Mouse (Mus musculus) limb, embryonic 13.5 days (tissue): Measurements from ENCODE around the gene Cdc73. TPM values are rescaled to one million over a fixed set of nuclear protein-coding genes. Genes with fewer than 3 reads are reported as not detected.

Experiments used
- ATAC-seq: fragments of 200-750 bp; cut with Nextera tagmentation; 2 replicates; pipeline ENCODE4 v1.8.0; 2017; ENCODE audit warnings: low read depth, moderate number of reproducible peaks, moderate TSS enrichment; ENCODE audit not compliant: low FRiP score
- H3K27ac ChIP-seq: fragments of 300-500 bp; sonication (generic); 2 replicates; pipeline ENCODE4 v1.5.1; 2015; ENCODE audit warnings: inconsistent platforms, mild to moderate bottlenecking, moderate library complexity
- H3K27me3 ChIP-seq: fragments of 300-500 bp; sonication (generic); 2 replicates; pipeline ENCODE4 v1.6.1; 2015; ENCODE audit warnings: mild to moderate bottlenecking, inconsistent platforms
- H3K36me3 ChIP-seq: fragments of 300-500 bp; sonication (generic); 2 replicates; pipeline ENCODE4 v1.6.1; 2015; ENCODE audit warnings: inconsistent platforms, mild to moderate bottlenecking, moderate library complexity
- H3K4me1 ChIP-seq: fragments of 300-500 bp; sonication (generic); 2 replicates; pipeline ENCODE4 v1.6.1; 2015; ENCODE audit warnings: inconsistent platforms
- H3K4me2 ChIP-seq: fragments of 300-500 bp; sonication (generic); replicated peaks from 2 replicates; pipeline ENCODE4 v1.6.1; 2015; ENCODE audit warnings: inconsistent platforms, mild to moderate bottlenecking, moderate library complexity
- H3K4me3 ChIP-seq: fragments of 300-500 bp; sonication (generic); 2 replicates; pipeline ENCODE4 v1.5.1; 2015; ENCODE audit warnings: moderate library complexity, mild to moderate bottlenecking, inconsistent platforms
- H3K9ac ChIP-seq: fragments of 300-500 bp; sonication (generic); 2 replicates; pipeline ENCODE4 v1.6.1; 2015; ENCODE audit warnings: mild to moderate bottlenecking, inconsistent platforms
- H3K9me3 ChIP-seq: fragments of 300-500 bp; sonication (generic); 2 replicates; pipeline ENCODE4 v1.6.1; 2016; ENCODE audit warnings: inconsistent platforms
- WGBS: fragments of 180-500 bp; shearing (Covaris S2); methylation state at CpG from one replicate; pipeline ENCODE4 v1.1.7; 2015; 5-methylcytosine and 5-hydroxymethylcytosine counted together
- polyA plus RNA-seq: library from polyadenylated mRNA; unstranded; fragments of >200 nt; fragmentation: Nextera tagmentation; extraction: Ambion mirVana; gene quantifications from 2 replicates; pipeline ENCODE4 v1.2.1, GENCODE M21; 2015

Gene Cdc73
- 25.5 and 27.3 TPM in 2 replicates for polyA plus RNA-seq

DNA sequence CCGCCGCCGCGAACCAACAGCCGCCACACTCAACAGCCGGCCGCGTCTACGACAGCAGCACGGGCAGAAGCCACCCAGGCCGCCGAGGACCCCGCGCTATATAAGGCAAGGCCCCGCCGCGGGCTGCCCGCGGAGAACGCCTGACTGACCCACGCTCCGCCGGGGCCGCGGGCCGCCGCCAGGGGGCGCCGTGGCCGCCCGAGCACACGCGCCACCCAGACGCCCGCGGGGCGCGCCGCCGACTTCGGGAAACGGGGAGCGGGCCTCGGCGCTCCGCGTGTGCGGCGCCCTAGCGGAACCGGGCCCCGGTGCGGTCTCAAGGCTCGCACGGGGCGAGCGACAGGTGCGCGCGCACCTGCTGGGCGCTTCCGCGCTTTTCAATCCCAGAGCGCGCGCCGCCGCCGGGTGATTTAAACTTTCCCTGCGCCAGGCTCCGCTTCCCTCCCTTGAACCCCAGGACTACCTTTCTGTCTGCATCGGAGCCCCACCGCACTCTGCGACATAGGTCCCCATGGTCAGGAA lies at the start of gene Cdc73:
Gene Cdc73 (minus strand): TSS at position 153 of the 522 bp plus-strand sequence.
- Histone ChIP-seq H3K36me3 (peaks cover 7% of the 10 kb centered on the region), H3K4me1 (peaks cover 13% of the 10 kb centered on the region), H3K27me3 (no peaks in the 10 kb centered on the region), H3K9me3 (no peaks in the 10 kb centered on the region), H3K27ac (peak within 1 kb of the TSS; percentile 90), H3K4me2 (peak within 1 kb of the TSS; percentile 74), H3K9ac (peak within 1 kb of the TSS; percentile 94), H3K4me3 (peak within 1 kb of the TSS; percentile 85)
- peak; percentile 99 for ATAC-seq
- 0% methylated on average over 73 of the region's 74 CpGs for WGBS

DNA sequence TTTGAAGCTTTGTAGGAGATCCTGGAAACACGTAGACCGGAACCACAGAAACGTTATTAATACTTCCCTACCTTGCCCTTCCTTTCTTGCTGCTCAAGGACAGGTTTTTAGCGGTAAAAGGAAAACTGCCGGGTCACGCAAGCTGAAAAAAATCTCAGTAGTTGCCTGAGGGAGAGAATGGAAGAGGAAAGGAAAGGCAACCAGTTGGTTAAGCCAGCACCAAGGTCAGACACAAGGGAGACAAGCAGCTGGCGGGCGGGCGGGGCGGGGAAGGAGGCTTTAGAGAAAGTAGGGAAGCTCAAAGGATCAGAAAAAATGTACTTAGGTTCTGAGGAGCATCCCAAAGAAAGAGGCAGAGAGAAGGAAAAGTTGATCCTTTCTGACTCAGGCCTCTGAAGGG lies 43.2 kb upstream of the Cdc73 start:
- Histone ChIP-seq H3K27me3 (no peaks in the 10 kb centered on the region), H3K9ac (no peak overlapping the region), H3K27ac (no peak overlapping the region), H3K36me3 (peaks cover 69% of the 10 kb centered on the region), H3K4me2 (no peak overlapping the region), H3K9me3 (no peaks in the 10 kb centered on the region), H3K4me1 (no peaks in the 10 kb centered on the region), H3K4me3 (no peak overlapping the region)
- 86% methylated on average over 10 of the region's 10 CpGs for WGBS
- ATAC-seq = no peak

DNA sequence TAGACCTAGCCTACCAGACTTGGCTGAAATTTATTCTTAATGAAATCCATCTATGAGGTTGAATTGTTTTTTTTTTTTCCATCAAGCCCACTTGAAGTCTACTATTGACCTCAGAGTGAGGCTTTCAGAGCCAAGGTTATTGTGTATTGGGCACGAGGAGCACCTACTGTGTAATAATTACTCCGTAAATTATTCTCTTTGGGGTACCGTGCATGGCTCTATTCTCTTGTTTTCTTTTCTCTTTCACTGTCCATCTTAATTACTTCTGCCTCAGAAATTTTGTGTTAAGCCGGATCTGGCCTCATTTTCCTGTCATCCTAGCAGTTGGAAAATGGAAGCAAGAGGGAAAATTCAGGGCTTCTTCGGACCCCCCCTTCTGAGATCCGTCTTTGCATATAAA lies 39.5 kb upstream of the Cdc73 start:
- ATAC-seq = no peak
- Histone ChIP-seq H3K4me1 (peaks cover 4% of the 10 kb centered on the region; the same call in 1 of the 2 replicates), H3K9me3 (no peaks in the 10 kb centered on the region), H3K27ac (no peak overlapping the region), H3K4me3 (no peak overlapping the region), H3K4me2 (no peak overlapping the region), H3K36me3 (peaks cover 47% of the 10 kb centered on the region), H3K27me3 (no peaks in the 10 kb centered on the region), H3K9ac (no peak overlapping the region)
- 93% methylated on average over 6 of the region's 6 CpGs for WGBS

DNA sequence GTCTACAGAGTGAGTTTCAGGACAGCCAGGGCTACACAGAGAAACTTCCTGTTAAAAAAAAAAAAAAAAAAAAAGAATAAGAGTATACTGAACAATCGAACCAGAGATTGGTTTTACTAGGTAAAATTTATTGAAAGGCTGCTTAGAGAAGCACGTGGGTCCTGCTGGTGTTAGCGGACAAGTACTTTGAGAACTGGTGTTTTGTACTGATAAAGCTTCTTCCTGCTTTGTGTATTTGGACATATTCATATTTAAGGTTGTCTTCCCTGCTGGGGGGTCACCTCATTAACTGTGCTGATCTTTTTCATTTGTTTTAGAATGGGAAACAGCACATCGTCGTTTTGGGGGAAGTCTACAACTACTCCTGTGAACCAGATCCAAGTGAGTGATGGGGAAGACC lies 38.6 kb upstream of the Cdc73 start:
- 88% methylated on average over 5 of the region's 5 CpGs for WGBS
- Histone ChIP-seq H3K9ac (no peak overlapping the region), H3K4me2 (no peak overlapping the region), H3K27ac (no peak overlapping the region), H3K9me3 (no peaks in the 10 kb centered on the region), H3K27me3 (no peaks in the 10 kb centered on the region), H3K4me3 (no peak overlapping the region), H3K36me3 (peaks cover 39% of the 10 kb centered on the region), H3K4me1 (peaks cover 4% of the 10 kb centered on the region; the same call in 1 of the 2 replicates)
- no peak for ATAC-seq

DNA sequence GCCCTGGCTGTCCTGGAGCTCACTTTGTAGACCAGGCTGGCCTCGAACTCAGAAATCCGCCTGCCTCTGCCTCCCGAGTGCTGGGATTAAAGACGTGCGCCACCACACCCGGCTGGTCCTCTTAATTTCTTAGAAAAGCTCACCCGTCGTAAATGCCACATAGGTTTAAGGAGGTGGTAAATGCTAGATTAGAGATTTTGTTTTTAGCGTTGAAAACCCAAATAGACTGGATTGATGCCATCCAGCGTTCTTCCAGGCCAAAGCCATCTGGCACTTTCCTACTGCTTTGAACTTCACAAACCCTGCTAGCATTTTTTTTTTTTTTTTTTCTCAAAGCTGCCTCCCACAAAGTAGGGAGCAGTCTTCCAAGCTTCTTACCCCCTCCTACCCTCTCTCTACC lies 37.9 kb upstream of the Cdc73 start:
- peaks cover 4% of the 10 kb centered on the region; the same call in 1 of the 2 replicates for H3K4me1 ChIP-seq
- WGBS = 85% methylated on average over 10 of the region's 10 CpGs
- peak overlapping the region; percentile 63 for H3K4me2 ChIP-seq
- H3K9me3 ChIP-seq = no peaks in the 10 kb centered on the region
- H3K27me3 ChIP-seq = no peaks in the 10 kb centered on the region
- H3K36me3 ChIP-seq = peaks cover 32% of the 10 kb centered on the region
- no peak overlapping the region for H3K27ac ChIP-seq
- H3K4me3 ChIP-seq = no peak overlapping the region
- H3K9ac ChIP-seq = no peak overlapping the region
- ATAC-seq = no peak

DNA sequence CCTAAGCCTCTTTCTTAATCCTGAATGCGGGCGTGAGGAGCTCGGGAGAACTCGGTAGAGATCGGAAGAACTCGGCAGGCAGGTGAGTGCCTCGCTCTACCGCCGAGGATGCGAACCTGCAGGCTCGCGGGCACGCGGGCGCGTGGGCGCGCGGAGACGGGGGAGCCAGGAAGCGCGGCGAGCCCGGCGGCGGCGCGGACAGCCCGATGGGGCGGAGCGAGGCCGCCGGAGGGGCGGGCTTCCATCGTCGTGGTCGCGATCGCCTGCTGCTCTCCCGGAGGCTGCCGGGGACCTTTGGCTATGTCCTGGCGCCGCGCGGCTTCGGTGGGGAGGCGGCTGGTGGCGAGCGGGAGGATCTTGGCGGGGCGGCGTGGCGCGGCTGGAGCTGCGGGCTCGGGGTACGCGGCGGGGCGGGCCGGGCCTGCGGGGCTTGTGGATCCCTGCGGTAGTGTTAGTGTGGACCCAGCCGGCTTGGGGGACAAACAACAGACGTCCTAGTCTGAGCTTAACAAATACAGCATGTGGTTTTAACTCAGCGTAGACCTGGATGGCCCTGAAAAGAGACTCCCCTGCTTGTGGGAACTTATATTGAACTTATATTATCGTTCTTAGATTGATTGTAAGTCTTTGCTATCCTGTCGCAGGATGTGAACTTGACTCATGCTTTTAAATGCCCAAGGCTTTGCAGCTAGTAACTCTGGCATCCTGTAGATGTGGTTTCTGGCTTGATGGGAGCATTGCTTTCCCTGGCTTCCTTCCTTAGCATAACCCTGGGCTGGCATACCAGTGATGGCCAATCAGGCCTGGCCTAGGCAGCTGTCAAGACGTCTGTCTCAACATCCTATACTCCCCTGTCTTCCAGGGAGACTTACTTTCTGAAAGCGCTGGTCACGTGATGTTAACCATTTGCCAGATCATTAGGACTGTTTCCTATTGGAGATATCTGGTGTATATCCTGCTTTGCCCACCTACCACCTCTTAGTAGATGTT lies 37.0 kb upstream of the Cdc73 start:
- H3K9ac ChIP-seq = peak overlapping the region; percentile 82
- H3K27ac ChIP-seq = peak overlapping the region; percentile 73
- peaks cover 23% of the 10 kb centered on the region for H3K36me3 ChIP-seq
- peak overlapping the region; percentile 75 for H3K4me3 ChIP-seq
- H3K27me3 ChIP-seq = no peaks in the 10 kb centered on the region
- H3K9me3 ChIP-seq = no peaks in the 10 kb centered on the region
- under 1% methylated on average over 58 of the region's 71 CpGs for WGBS
- ATAC-seq = peak; percentile 91
- peak overlapping the region; percentile 63 for H3K4me2 ChIP-seq
- H3K4me1 ChIP-seq = peaks cover 4% of the 10 kb centered on the region; the same call in 1 of the 2 replicates

DNA sequence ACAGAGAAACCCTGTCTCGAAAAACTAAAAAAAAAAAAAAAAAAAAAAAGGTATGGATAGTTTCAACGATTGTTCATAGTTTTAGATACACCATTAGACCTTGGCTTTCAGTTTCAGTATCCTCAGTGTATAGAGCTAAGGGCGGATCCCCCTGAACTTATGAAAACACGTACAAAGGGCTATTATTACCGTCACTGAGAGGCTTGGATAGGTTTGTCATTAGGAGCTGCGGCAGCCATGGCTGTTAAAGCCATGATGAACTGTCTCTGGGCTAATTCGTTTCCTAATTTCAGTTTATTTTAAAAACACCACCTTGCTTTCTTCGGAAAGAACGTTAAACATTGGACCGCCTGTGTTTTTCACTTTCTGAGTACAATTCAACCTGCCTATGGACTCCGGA lies 36.1 kb upstream of the Cdc73 start:
- ATAC-seq = no peak

DNA sequence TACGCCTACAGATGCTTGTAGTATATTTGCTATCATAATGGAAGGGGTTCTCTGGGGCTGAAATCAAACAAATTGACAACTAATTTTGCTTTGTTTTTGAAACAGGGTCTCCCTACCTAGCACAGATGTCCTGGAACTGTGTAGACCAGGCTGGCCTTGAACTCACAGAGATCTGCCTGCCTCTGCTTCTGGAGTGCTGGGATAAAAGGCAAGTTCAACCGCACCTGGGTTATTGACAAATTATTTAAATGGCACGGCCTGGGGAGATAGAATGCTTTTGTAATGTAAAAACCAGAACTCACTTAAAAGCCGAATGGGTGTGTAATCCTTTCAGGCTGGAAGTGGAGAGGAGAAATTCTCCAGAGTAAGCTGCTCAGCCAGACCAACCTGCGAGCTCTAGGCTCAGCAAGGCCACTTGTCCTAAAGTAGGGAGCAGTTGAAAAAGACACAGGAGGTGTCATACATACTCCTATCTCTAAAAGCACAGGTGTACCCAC lies 31.3 kb upstream of the Cdc73 start:
- Histone ChIP-seq H3K4me3 (no peak overlapping the region), H3K4me1 (no peaks in the 10 kb centered on the region), H3K4me2 (no peak overlapping the region), H3K9me3 (no peaks in the 10 kb centered on the region), H3K27me3 (no peaks in the 10 kb centered on the region), H3K27ac (no peak overlapping the region), H3K9ac (no peak overlapping the region), H3K36me3 (no peaks in the 10 kb centered on the region)
- no peak for ATAC-seq
- WGBS = 75% methylated on average over 5 of the region's 5 CpGs

More for the DNA sequence above, 36.1 kb upstream of the Cdc73 start:
- no peaks in the 10 kb centered on the region for H3K27me3 ChIP-seq
- no peak overlapping the region for H3K27ac ChIP-seq
- peak overlapping the region; percentile 75 for H3K4me3 ChIP-seq
- H3K36me3 ChIP-seq = peaks cover 15% of the 10 kb centered on the region
- H3K9me3 ChIP-seq = no peaks in the 10 kb centered on the region
- H3K4me1 ChIP-seq = peaks cover 4% of the 10 kb centered on the region; the same call in 1 of the 2 replicates
- peak overlapping the region; percentile 63 for H3K4me2 ChIP-seq
- WGBS = 27% methylated on average over 11 of the region's 11 CpGs
- H3K9ac ChIP-seq = peak overlapping the region; percentile 82

DNA sequence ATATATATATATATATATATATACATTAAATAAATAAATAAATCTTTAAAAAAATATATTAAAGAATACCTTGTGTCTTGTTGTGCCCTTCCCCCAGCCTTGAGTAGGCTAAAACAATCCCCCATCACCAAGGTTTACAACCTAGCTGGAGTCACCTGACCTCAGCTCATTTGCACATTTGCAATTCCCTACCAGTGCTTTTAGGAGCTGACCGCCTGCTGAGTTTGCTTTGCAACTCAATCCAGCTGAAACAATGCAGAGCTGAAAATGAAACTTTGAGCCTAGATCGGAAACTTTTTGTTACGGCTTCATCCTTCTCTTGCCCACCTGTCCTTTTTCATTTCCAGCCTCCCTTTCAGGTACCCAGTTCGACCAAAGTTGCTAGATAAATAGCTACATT lies 29.0 kb upstream of the Cdc73 start:
- Histone ChIP-seq H3K9me3 (no peaks in the 10 kb centered on the region), H3K4me3 (no peak overlapping the region), H3K27me3 (no peaks in the 10 kb centered on the region), H3K4me2 (no peak overlapping the region), H3K4me1 (no peaks in the 10 kb centered on the region), H3K27ac (no peak overlapping the region), H3K36me3 (no peaks in the 10 kb centered on the region), H3K9ac (no peak overlapping the region)
- ATAC-seq = no peak
- 42% methylated on average over 4 of the region's 4 CpGs for WGBS

DNA sequence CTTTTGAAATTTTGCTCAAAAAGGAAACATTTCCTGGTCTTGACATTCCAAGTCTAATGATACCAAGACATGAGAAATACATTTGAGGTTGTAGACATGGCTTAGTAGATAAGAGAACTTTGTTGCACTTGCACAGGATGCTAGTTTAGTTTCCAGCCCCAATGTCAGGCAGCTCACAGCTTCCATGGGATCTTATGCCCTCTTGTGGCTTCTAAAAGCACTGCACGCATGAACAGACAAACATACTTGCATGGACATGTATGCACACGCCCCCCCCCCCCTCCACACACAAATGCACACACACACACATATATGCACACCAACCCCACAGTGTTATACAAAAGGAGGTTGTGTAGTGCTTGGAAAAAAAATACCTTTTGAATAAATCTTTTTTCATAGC lies 28.2 kb upstream of the Cdc73 start:
- WGBS = 75% methylated on average over 2 of the region's 2 CpGs
- no peak overlapping the region for H3K9ac ChIP-seq
- no peak for ATAC-seq
- H3K27me3 ChIP-seq = no peaks in the 10 kb centered on the region
- no peak overlapping the region for H3K4me2 ChIP-seq
- no peaks in the 10 kb centered on the region for H3K36me3 ChIP-seq
- H3K27ac ChIP-seq = no peak overlapping the region
- H3K4me3 ChIP-seq = no peak overlapping the region
- no peaks in the 10 kb centered on the region for H3K4me1 ChIP-seq
- no peaks in the 10 kb centered on the region for H3K9me3 ChIP-seq

DNA sequence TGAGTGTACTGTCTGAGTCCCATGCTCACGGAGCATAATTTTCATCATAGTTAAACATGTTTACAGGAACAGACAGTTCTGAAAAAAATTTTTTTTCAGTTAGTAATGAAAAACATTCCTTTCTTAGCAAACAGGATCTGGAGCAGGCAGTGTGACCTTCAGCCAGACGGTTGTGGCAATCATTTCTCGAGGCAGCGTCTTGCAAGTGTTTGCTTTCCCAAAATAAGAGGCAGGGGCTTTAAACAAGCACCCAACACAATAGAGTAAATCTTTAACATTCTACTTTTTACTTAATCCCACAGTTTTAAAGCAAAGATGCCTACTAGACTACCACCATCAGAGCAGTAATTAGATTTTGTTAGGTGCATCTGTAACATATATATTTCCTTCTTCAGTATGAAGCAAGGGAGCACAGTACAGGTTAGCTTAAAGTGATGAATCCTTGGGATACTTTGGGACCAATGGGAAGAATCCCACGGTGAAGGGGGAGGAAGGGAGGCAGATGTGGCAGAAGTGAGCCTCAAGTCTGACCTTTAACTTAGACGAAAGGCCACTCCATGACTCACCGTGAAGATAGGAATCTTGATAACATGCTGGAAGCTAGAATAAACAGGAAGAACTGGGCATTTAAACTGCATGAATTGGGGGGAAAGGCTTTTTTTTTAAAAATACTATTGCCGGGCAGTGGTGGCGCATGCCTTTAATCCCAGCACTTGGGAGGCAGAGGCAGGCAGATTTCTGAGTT lies 25.2 kb upstream of the Cdc73 start:
- Histone ChIP-seq H3K36me3 (no peaks in the 10 kb centered on the region), H3K4me3 (no peak overlapping the region), H3K27ac (no peak overlapping the region), H3K27me3 (no peaks in the 10 kb centered on the region), H3K4me2 (no peak overlapping the region), H3K4me1 (no peaks in the 10 kb centered on the region), H3K9me3 (no peaks in the 10 kb centered on the region), H3K9ac (no peak overlapping the region)
- ATAC-seq = no peak
- WGBS = 68% methylated on average over 9 of the region's 9 CpGs
